Mouse (Mus musculus): ENCODE measurements at regions not wholly inside any gene's neighbourhood (a gene's known extent, or its start where the extent isn't known, plus 50 kb on each side); places are given as distances from the start of the nearest gene placed in this dataset.

GRCm38 (mm10) chr2:166377329-166377728 lies 221.9 kb upstream of the Sulf2 start:
- Histone ChIP-seq H3K4me3 (ENCODE audit: insufficient read depth in 1 of 2, low read depth in 2 of 2, low read length in 2 of 2) (no peak overlapping the region), H3K4me1 (replicated peaks; ENCODE audit: control insufficient read depth in 2 of 2, insufficient read depth in 2 of 2, low read length in 1 of 2) (no peaks in the 10 kb centered on the region), H3K4me2 (ENCODE audit: low read depth) (no peak overlapping the region), H3K9ac (replicated peaks) (no peak overlapping the region), H3K9me3 (ENCODE audit: control insufficient read depth, low read length) (no peaks in the 10 kb centered on the region), H3K36me3 (replicated peaks; ENCODE audit: control insufficient read depth, insufficient read depth, low read depth) (no peaks in the 10 kb centered on the region), H3K27me3 (ENCODE audit: control insufficient read depth, insufficient read depth, low read length) (no peaks in the 10 kb centered on the region), H3K27ac (no peak overlapping the region)
- ATAC-seq (ENCODE audit: insufficient read depth) (no peak), DNase-seq (ENCODE audit: low read depth in 3 of 3, low spot score in 3 of 3) (no peak)
- WGBS (ENCODE audit: insufficient replicate concordance): 34% methylated on average over 3 of the region's 3 CpGs
- TF ChIP-seq EP300 (IDR thresholded peaks at IDR 0.05; ENCODE audit: low read depth) (no peak), CTCF (IDR thresholded peaks at IDR 0.05; ENCODE audit: low read depth) (no peak)

GRCm38 (mm10) chr2:166375639-166376038 lies 220.2 kb upstream of the Sulf2 start:
- H3K36me3 ChIP-seq (replicated peaks; ENCODE audit: control insufficient read depth, insufficient read depth, low read depth): no peaks in the 10 kb centered on the region
- 64% methylated on average over 12 of the region's 12 CpGs for WGBS (ENCODE audit: insufficient replicate concordance)
- no peak for ATAC-seq (ENCODE audit: insufficient read depth)

GRCm38 (mm10) chr2:166370776-166371175 lies 215.3 kb upstream of the Sulf2 start:
- H3K4me3 ChIP-seq (ENCODE audit: insufficient read depth in 1 of 2, low read depth in 2 of 2, low read length in 2 of 2): no peak overlapping the region
- 62% methylated on average over 6 of the region's 6 CpGs for WGBS (ENCODE audit: insufficient replicate concordance)
- no peak overlapping the region for H3K9ac ChIP-seq (replicated peaks)
- no peak overlapping the region for H3K27ac ChIP-seq
- H3K9me3 ChIP-seq (ENCODE audit: control insufficient read depth, low read length): no peaks in the 10 kb centered on the region
- no peak for DNase-seq (ENCODE audit: low read depth in 3 of 3, low spot score in 3 of 3)
- H3K4me2 ChIP-seq (ENCODE audit: low read depth): no peak overlapping the region
- ATAC-seq (ENCODE audit: insufficient read depth): no peak
- no peaks in the 10 kb centered on the region for H3K36me3 ChIP-seq (replicated peaks; ENCODE audit: control insufficient read depth, insufficient read depth, low read depth)
- TF ChIP-seq CTCF (IDR thresholded peaks at IDR 0.05; ENCODE audit: low read depth): no peak
- no peak for TF ChIP-seq EP300 (IDR thresholded peaks at IDR 0.05; ENCODE audit: low read depth)
- no peaks in the 10 kb centered on the region for H3K4me1 ChIP-seq (replicated peaks; ENCODE audit: control insufficient read depth in 2 of 2, insufficient read depth in 2 of 2, low read length in 1 of 2)
- H3K27me3 ChIP-seq (ENCODE audit: control insufficient read depth, insufficient read depth, low read length): no peaks in the 10 kb centered on the region

More at GRCm38 (mm10) chr2:166375639-166376038, 220.2 kb upstream of the Sulf2 start:
- no peak overlapping the region for H3K4me3 ChIP-seq (ENCODE audit: insufficient read depth in 1 of 2, low read depth in 2 of 2, low read length in 2 of 2)
- DNase-seq (ENCODE audit: low read depth in 3 of 3, low spot score in 3 of 3): no peak
- TF ChIP-seq CTCF (IDR thresholded peaks at IDR 0.05; ENCODE audit: low read depth) (no peak), EP300 (IDR thresholded peaks at IDR 0.05; ENCODE audit: low read depth) (no peak)
- no peak overlapping the region for H3K4me2 ChIP-seq (ENCODE audit: low read depth)
- H3K27ac ChIP-seq: no peak overlapping the region
- no peaks in the 10 kb centered on the region for H3K4me1 ChIP-seq (replicated peaks; ENCODE audit: control insufficient read depth in 2 of 2, insufficient read depth in 2 of 2, low read length in 1 of 2)
- no peaks in the 10 kb centered on the region for H3K27me3 ChIP-seq (ENCODE audit: control insufficient read depth, insufficient read depth, low read length)
- no peak overlapping the region for H3K9ac ChIP-seq (replicated peaks)
- H3K9me3 ChIP-seq (ENCODE audit: control insufficient read depth, low read length): no peaks in the 10 kb centered on the region

DNA sequence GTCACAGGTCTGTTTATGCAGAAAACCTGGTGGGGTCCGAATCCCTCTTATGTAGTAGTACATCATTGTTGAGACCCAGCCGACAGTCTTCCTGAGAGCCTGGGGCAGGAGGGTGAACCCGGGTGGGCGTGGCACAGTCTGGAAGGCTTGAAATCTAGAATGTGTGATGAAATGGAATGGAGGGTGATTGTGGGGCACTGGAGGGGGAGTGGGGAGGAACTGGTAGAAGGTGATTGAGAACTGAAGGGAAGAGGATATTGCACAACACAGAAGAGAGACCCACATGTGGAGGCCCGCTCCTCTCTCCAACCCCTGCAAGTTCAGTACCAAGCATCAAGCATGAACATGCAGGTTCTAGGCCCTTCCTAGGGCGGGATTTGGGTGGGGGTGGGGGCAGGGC lies 206.2 kb upstream of the Sulf2 start:
- no peaks in the 10 kb centered on the region for H3K4me1 ChIP-seq (replicated peaks; ENCODE audit: control insufficient read depth in 2 of 2, insufficient read depth in 2 of 2, low read length in 1 of 2)
- no peak overlapping the region for H3K9ac ChIP-seq (replicated peaks)
- WGBS (ENCODE audit: insufficient replicate concordance): 52% methylated on average over 6 of the region's 6 CpGs
- H3K36me3 ChIP-seq (replicated peaks; ENCODE audit: control insufficient read depth, insufficient read depth, low read depth): no peaks in the 10 kb centered on the region
- H3K27me3 ChIP-seq (ENCODE audit: control insufficient read depth, insufficient read depth, low read length): no peaks in the 10 kb centered on the region
- ATAC-seq (ENCODE audit: insufficient read depth) (no peak), DNase-seq (ENCODE audit: low read depth in 3 of 3, low spot score in 3 of 3) (no peak)
- H3K9me3 ChIP-seq (ENCODE audit: control insufficient read depth, low read length): no peaks in the 10 kb centered on the region
- no peak overlapping the region for H3K4me3 ChIP-seq (ENCODE audit: insufficient read depth in 1 of 2, low read depth in 2 of 2, low read length in 2 of 2)
- H3K27ac ChIP-seq: no peak overlapping the region
- TF ChIP-seq EP300 (IDR thresholded peaks at IDR 0.05; ENCODE audit: low read depth) (no peak), CTCF (IDR thresholded peaks at IDR 0.05; ENCODE audit: low read depth) (no peak)
- no peak overlapping the region for H3K4me2 ChIP-seq (ENCODE audit: low read depth)

DNA sequence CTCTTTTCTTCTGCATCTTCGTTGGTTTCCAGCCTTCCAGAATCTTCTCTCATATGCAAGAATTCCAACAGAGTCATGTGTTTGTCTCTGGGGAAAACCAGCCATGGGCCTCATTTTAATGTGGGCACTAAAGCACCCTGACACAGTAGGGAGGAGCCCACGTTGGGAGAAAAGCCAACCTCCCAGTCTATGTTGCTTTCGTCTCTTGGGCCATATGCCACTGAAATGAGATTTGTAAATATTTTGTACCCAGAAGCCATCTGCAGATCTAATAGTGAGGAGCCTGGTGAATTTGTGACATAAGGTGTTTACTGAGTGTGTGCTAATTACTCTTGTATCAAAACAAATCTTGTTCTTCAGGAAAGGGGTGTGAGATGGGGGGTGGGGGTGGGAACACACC lies 205.3 kb upstream of the Sulf2 start:
- no peak overlapping the region for H3K4me2 ChIP-seq (ENCODE audit: low read depth)
- H3K27me3 ChIP-seq (ENCODE audit: control insufficient read depth, insufficient read depth, low read length): no peaks in the 10 kb centered on the region
- no peaks in the 10 kb centered on the region for H3K4me1 ChIP-seq (replicated peaks; ENCODE audit: control insufficient read depth in 2 of 2, insufficient read depth in 2 of 2, low read length in 1 of 2)
- WGBS (ENCODE audit: insufficient replicate concordance): 53% methylated on average over 3 of the region's 3 CpGs
- no peaks in the 10 kb centered on the region for H3K9me3 ChIP-seq (ENCODE audit: control insufficient read depth, low read length)
- no peak overlapping the region for H3K9ac ChIP-seq (replicated peaks)
- no peak for DNase-seq (ENCODE audit: low read depth in 3 of 3, low spot score in 3 of 3)
- no peak overlapping the region for H3K27ac ChIP-seq
- no peak for ATAC-seq (ENCODE audit: insufficient read depth)
- TF ChIP-seq EP300 (IDR thresholded peaks at IDR 0.05; ENCODE audit: low read depth): no peak
- no peak for TF ChIP-seq CTCF (IDR thresholded peaks at IDR 0.05; ENCODE audit: low read depth)
- no peak overlapping the region for H3K4me3 ChIP-seq (ENCODE audit: insufficient read depth in 1 of 2, low read depth in 2 of 2, low read length in 2 of 2)
- no peaks in the 10 kb centered on the region for H3K36me3 ChIP-seq (replicated peaks; ENCODE audit: control insufficient read depth, insufficient read depth, low read depth)
